ENCODE assay signal across 25 mouse cellular contexts in genomic region chr6:67339494-67339893, GRCm38 (mm10). TPM values are rescaled to one million over a fixed set of nuclear protein-coding genes. Genes with fewer than 3 reads are reported as not detected.
DNase-seq lines count a peak whose midpoint lies in the region; ATAC-seq and TF ChIP-seq lines count a peak whose summit lies in the region.
"Had no signal": no experiment of that assay in that cellular context is flagged by ENCODE, and none has a peak within 500 bp of the region (broad histone marks: within the 10 kb centered on the region; RNA-seq: fewer than 3 reads in every experiment).

No protein-coding gene starts in this region.

- H3K27me3 ChIP-seq in liver, postnatal 0 days (ENCODE audit: insufficient read depth, low read length) = no peaks in the 10 kb centered on the region
- H3K27me3 ChIP-seq: CH12.LX; forebrain, embryonic 15.5 days; heart, embryonic 12.5 days; liver, embryonic 13.5 days had no signal

- no peak overlapping the region for H3K4me2 ChIP-seq in liver, postnatal 0 days (ENCODE audit: low read depth, low read length)
- H3K4me2 ChIP-seq: forebrain, embryonic 15.5 days; heart, embryonic 12.5 days; liver, embryonic 13.5 days; lung, embryonic 14.5 days had no signal

- H3K27ac ChIP-seq in liver, postnatal 0 days (ENCODE audit: low read depth) = no peak overlapping the region
- H3K27ac ChIP-seq: embryonic facial prominence, embryonic 10.5 days; forebrain, embryonic 15.5 days; liver, embryonic 13.5 days had no signal

- peak; percentile 50 for DNase-seq in thymus, postnatal 14 days
- no peak for DNase-seq in gastrocnemius, postnatal 25 days
- no peak for DNase-seq in kidney, postnatal 25 days
- DNase-seq in right cerebral cortex, postnatal 14 days = no peak
- no peak for DNase-seq in liver, postnatal 0 days
- DNase-seq: adrenal gland, postnatal 10 days; cerebellum, adult 9-10 months; heart, postnatal 10 days; kidney, adult 2 months; kidney, postnatal 36 days; layer of hippocampus, postnatal 36 days; liver, embryonic 13.5 days; lung, embryonic 14.5 days; midbrain, embryonic 14.5 days; right cerebral cortex, adult 18-20 months had no signal

- no peak overlapping the region for H3K9ac ChIP-seq in liver, postnatal 0 days (replicated peaks)
- H3K9ac ChIP-seq: forebrain, embryonic 15.5 days; heart, embryonic 12.5 days; liver, embryonic 13.5 days; lung, embryonic 14.5 days had no signal

- H3K9me3 ChIP-seq in liver, postnatal 0 days (ENCODE audit: low read length) = no peaks in the 10 kb centered on the region
- H3K9me3 ChIP-seq: embryonic facial prominence, embryonic 10.5 days; forebrain, embryonic 15.5 days; G1E; heart, embryonic 12.5 days; liver, embryonic 13.5 days had no signal

- no peak for TF ChIP-seq EP300 in liver, postnatal 0 days (IDR thresholded peaks at IDR 0.05; ENCODE audit: low read depth)

- no peak overlapping the region for H3K4me3 ChIP-seq in liver, postnatal 0 days (ENCODE audit: low read depth, low read length)
- H3K4me3 ChIP-seq: embryonic facial prominence, embryonic 10.5 days; forebrain, embryonic 15.5 days; heart, embryonic 12.5 days; liver, embryonic 13.5 days had no signal

- ATAC-seq in CD4-positive, CD25-positive, alpha-beta regulatory T cell, adult 4 months = peak; percentile 67
- peak; percentile 71 for ATAC-seq in activated CD4-positive, CD25-positive, alpha-beta regulatory T cell, adult 4 months
- ATAC-seq in monocyte, adult 5-6 weeks (replicated peaks; ENCODE audit: insufficient number of reproducible peaks, low FRiP score, low TSS enrichment, poor library complexity, severe bottlenecking) = 0 out of 2 replicates have a peak, but pooled peaks have one; percentile 31
- ATAC-seq in liver, postnatal 0 days = no peak
- ATAC-seq: forebrain, embryonic 15.5 days had no signal

- H3K36me3 ChIP-seq in liver, postnatal 0 days (replicated peaks; ENCODE audit: insufficient read depth, low read length) = no peaks in the 10 kb centered on the region
- H3K36me3 ChIP-seq: embryonic facial prominence, embryonic 10.5 days; forebrain, embryonic 15.5 days; heart, embryonic 12.5 days; liver, embryonic 13.5 days had no signal

- no peak for TF ChIP-seq CTCF in liver, postnatal 0 days (IDR thresholded peaks at IDR 0.05; ENCODE audit: low read depth)

- no peaks in the 10 kb centered on the region; the same call in 1 of the 2 replicates for H3K4me1 ChIP-seq in liver, postnatal 0 days (ENCODE audit: insufficient read depth)
- H3K4me1 ChIP-seq: embryonic facial prominence, embryonic 10.5 days; forebrain, embryonic 15.5 days; heart, embryonic 12.5 days had no signal

RNA-seq across cellular contexts. Expression of gene Il12rb2, which starts 36.5 kb away (rescaled TPM):
- under 1 TPM in 1 of 2 experiments, not detected in 1; 0.15 TPM for polyA plus RNA-seq in CD4-positive, CD25-positive, alpha-beta regulatory T cell, adult 4 months (2017; shearing (Covaris generic))
- 1 to 10 TPM; 1.3 to 2.1 TPM for polyA plus RNA-seq in activated CD4-positive, CD25-positive, alpha-beta regulatory T cell, adult 4 months (2017; shearing (Covaris generic))
- total RNA-seq in monocyte, adult 5-6 weeks (2017) = 27.9 to 92.6 TPM (median 28.7 TPM) in 3 replicates
- not detected for total RNA-seq in gastrocnemius, postnatal 25 days (2021)
- 0.05 and 0.06 TPM in 2 replicates for polyA plus RNA-seq in liver, postnatal 0 days (2015; fragmentation: Nextera tagmentation; extraction: Ambion mirVana)
- total RNA-seq: gastrocnemius, adult 8-10 months; layer of hippocampus, postnatal 36 days had no signal
- polyA plus RNA-seq: forebrain, embryonic 15.5 days; heart, embryonic 12.5 days; intestine, embryonic 14.5 days had no signal
